In the genomic region with DNA sequence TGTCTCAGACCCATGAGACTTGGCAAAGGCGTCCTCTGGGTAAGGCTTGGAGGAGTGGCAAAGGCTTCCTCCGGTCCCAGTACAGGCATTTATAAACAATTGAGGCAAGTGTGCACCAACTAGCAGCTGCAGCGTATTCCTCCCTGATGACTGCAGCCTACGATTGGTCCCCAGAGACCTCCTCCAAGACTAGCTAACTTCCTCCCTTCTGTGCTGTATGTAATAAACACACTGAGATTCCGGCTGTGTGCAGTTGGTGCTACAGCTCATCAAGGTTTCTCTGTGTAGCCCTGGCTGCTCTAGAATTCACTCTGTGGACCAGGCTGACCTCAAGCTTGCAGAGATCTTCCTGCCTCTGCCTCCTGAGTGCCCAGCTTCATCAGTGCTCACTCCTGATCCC, we compare ENCODE assay signal across 16 mouse cellular contexts.
"Had no signal": no experiment of that assay in that cellular context is flagged by ENCODE, and none has a peak within 500 bp of the region (broad histone marks: within the 10 kb centered on the region; RNA-seq: fewer than 3 reads in every experiment).

No protein-coding gene starts in this region.

- ATAC-seq: liver, postnatal 0 days; midbrain, embryonic 16.5 days had no signal

- H3K36me3 ChIP-seq: liver, embryonic 13.5 days; liver, embryonic 15.5 days; lung, embryonic 15.5 days; midbrain, embryonic 12.5 days; neural tube, embryonic 12.5 days had no signal

- H3K4me3 ChIP-seq: liver, embryonic 13.5 days; liver, embryonic 15.5 days; lung, embryonic 15.5 days; megakaryocyte, embryonic 14.5 days; midbrain, embryonic 12.5 days; neural tube, embryonic 12.5 days had no signal

- DNase-seq: liver, embryonic 13.5 days; liver, postnatal 0 days; lung, adult 2 months; lung, postnatal 10 days; lung, postnatal 36 days; midbrain, embryonic 14.5 days; right cerebral cortex, postnatal 14 days; thymus, adult 18-20 months; thymus, postnatal 36 days had no signal

- H3K4me1 ChIP-seq: liver, embryonic 13.5 days; liver, embryonic 15.5 days; lung, embryonic 15.5 days; megakaryocyte, embryonic 14.5 days had no signal

- H3K27ac ChIP-seq: liver, embryonic 13.5 days; liver, embryonic 15.5 days; lung, embryonic 15.5 days; macrophage; midbrain, embryonic 12.5 days; neural tube, embryonic 12.5 days had no signal

- H3K9me3 ChIP-seq: liver, embryonic 13.5 days; liver, embryonic 15.5 days; lung, embryonic 15.5 days; midbrain, embryonic 12.5 days; neural tube, embryonic 12.5 days had no signal

- H3K4me2 ChIP-seq: liver, embryonic 13.5 days; liver, embryonic 15.5 days; lung, embryonic 15.5 days; midbrain, embryonic 12.5 days; neural tube, embryonic 12.5 days had no signal

- H3K27me3 ChIP-seq: liver, embryonic 13.5 days; liver, embryonic 15.5 days; lung, embryonic 15.5 days; megakaryocyte, embryonic 14.5 days; midbrain, embryonic 12.5 days; neural tube, embryonic 12.5 days had no signal

- H3K9ac ChIP-seq: liver, embryonic 13.5 days; liver, embryonic 15.5 days; liver, postnatal 0 days; lung, embryonic 15.5 days; midbrain, embryonic 12.5 days; neural tube, embryonic 12.5 days had no signal
